Mouse (Mus musculus): ENCODE measurements at regions not wholly inside any gene's neighbourhood (a gene's known extent, or its start where the extent isn't known, plus 50 kb on each side); places are given as distances from the start of the nearest gene placed in this dataset.

GRCm38 (mm10) chr9:31595096-31595495 lies 130.8 kb upstream of the Tmem45b start:
- ATAC-seq (replicated peaks; ENCODE audit: low FRiP score, poor library complexity, severe bottlenecking) = no peak

GRCm38 (mm10) chr9:31587671-31588070 lies 123.4 kb upstream of the Tmem45b start:
- no peak for ATAC-seq (replicated peaks; ENCODE audit: low FRiP score, poor library complexity, severe bottlenecking)

- ATAC-seq (replicated peaks; ENCODE audit: low FRiP score, poor library complexity, severe bottlenecking) = no peak
These were observed 119.7 kb upstream of the Tmem45b start for GRCm38 (mm10) chr9:31583983-31584382.

- ATAC-seq (replicated peaks; ENCODE audit: low FRiP score, poor library complexity, severe bottlenecking) = no peak
These were observed 118.7 kb upstream of the Tmem45b start for GRCm38 (mm10) chr9:31582947-31583346.

GRCm38 (mm10) chr9:31578506-31579173 lies 114.4 kb upstream of the Tmem45b start:
- no peak for ATAC-seq (replicated peaks; ENCODE audit: low FRiP score, poor library complexity, severe bottlenecking)

GRCm38 (mm10) chr9:31577066-31577465 lies 112.8 kb upstream of the Tmem45b start:
- ATAC-seq (replicated peaks; ENCODE audit: low FRiP score, poor library complexity, severe bottlenecking) = no peak

- no peak for ATAC-seq (replicated peaks; ENCODE audit: low FRiP score, poor library complexity, severe bottlenecking)
These were observed 102.8 kb upstream of the Tmem45b start for GRCm38 (mm10) chr9:31567029-31567428.

- no peak for ATAC-seq (replicated peaks; ENCODE audit: low FRiP score, poor library complexity, severe bottlenecking)
These were observed 102.2 kb upstream of the Tmem45b start for GRCm38 (mm10) chr9:31566257-31567007.

GRCm38 (mm10) chr9:31564996-31565773 lies 100.9 kb upstream of the Tmem45b start:
- no peak for ATAC-seq (replicated peaks; ENCODE audit: low FRiP score, poor library complexity, severe bottlenecking)

- no peak for ATAC-seq (replicated peaks; ENCODE audit: low FRiP score, poor library complexity, severe bottlenecking)
These were observed 99.3 kb upstream of the Tmem45b start for GRCm38 (mm10) chr9:31563541-31563940.

- ATAC-seq (replicated peaks; ENCODE audit: low FRiP score, poor library complexity, severe bottlenecking) = no peak
These were observed 95.9 kb upstream of the Tmem45b start for GRCm38 (mm10) chr9:31560226-31560556.

GRCm38 (mm10) chr9:31559506-31560225 lies 95.4 kb upstream of the Tmem45b start:
- no peak for ATAC-seq (replicated peaks; ENCODE audit: low FRiP score, poor library complexity, severe bottlenecking)

- ATAC-seq (replicated peaks; ENCODE audit: low FRiP score, poor library complexity, severe bottlenecking) = no peak
These were observed 79.4 kb upstream of the Tmem45b start for GRCm38 (mm10) chr9:31543691-31544052.

- peak; percentile 73 for ATAC-seq (replicated peaks; ENCODE audit: low FRiP score, poor library complexity, severe bottlenecking)
These were observed 78.8 kb upstream of the Tmem45b start for GRCm38 (mm10) chr9:31542909-31543690.

GRCm38 (mm10) chr9:31541615-31542191 lies 77.4 kb upstream of the Tmem45b start:
- ATAC-seq (replicated peaks; ENCODE audit: low FRiP score, poor library complexity, severe bottlenecking) = no peak

GRCm38 (mm10) chr9:31538458-31539210 lies 74.4 kb upstream of the Tmem45b start:
- no peak for ATAC-seq (replicated peaks; ENCODE audit: low FRiP score, poor library complexity, severe bottlenecking)

GRCm38 (mm10) chr9:31529021-31529420 lies 64.8 kb upstream of the Tmem45b start:
- ATAC-seq (replicated peaks; ENCODE audit: low FRiP score, poor library complexity, severe bottlenecking) = no peak

- no peak for ATAC-seq (replicated peaks; ENCODE audit: low FRiP score, poor library complexity, severe bottlenecking)
These were observed 63.0 kb upstream of the Tmem45b start for GRCm38 (mm10) chr9:31527216-31527615.

Measured in erythroblast, adult 5-6 weeks (primary cell).